22 mouse cellular contexts compared by ENCODE assay signal in the genomic region with DNA sequence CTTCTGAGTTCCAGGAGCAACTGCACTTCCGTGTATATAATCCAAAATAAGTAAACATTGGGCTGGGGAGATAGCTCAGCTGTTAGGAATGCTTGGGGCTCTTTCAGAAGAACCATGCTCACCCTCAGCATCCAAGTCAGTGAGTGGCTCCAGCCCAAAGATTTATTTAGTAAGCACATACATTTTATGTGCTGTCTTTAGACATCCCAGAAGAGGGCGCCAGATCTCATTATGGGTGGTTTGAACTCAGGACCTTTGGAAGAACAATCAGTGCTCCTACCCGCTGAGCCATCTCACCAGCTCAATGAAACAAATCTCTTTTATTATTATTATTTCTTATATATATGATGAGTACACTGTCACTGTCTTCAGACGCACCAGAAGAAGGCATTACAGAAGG. TPM values are rescaled to one million over a fixed set of nuclear protein-coding genes. Genes with fewer than 3 reads are reported as not detected.
DNase-seq lines count a peak whose midpoint lies in the region; ATAC-seq and TF ChIP-seq lines count a peak whose summit lies in the region.
"Had no signal": no experiment of that assay in that cellular context is flagged by ENCODE, and none has a peak within 500 bp of the region (broad histone marks: within the 10 kb centered on the region; RNA-seq: fewer than 3 reads in every experiment).

No protein-coding gene starts in this region.

- no peak for ATAC-seq in kidney, postnatal 0 days (replicated peaks; ENCODE audit: low FRiP score, low read depth)
- no peak for ATAC-seq in kidney, embryonic 16.5 days (ENCODE audit: low FRiP score, low TSS enrichment)
- ATAC-seq: inflammation-experienced regulatory T-cells, adult 6 months; Patski had no signal

- H3K27me3 ChIP-seq in kidney, postnatal 0 days (ENCODE audit: insufficient read depth, low read length) = no peaks in the 10 kb centered on the region
- H3K27me3 ChIP-seq in kidney, embryonic 16.5 days (ENCODE audit: insufficient read depth, low read length) = no peaks in the 10 kb centered on the region
- peaks cover 18% of the 10 kb centered on the region; the same call in 1 of the 2 replicates for H3K27me3 ChIP-seq in forebrain, embryonic 10.5 days (ENCODE audit: poor library complexity, severe bottlenecking)
- H3K27me3 ChIP-seq: Patski had no signal

- no peaks in the 10 kb centered on the region for H3K9me3 ChIP-seq in kidney, postnatal 0 days (replicated peaks; ENCODE audit: low read length)
- no peaks in the 10 kb centered on the region for H3K9me3 ChIP-seq in kidney, embryonic 16.5 days (ENCODE audit: low read length)
- no peaks in the 10 kb centered on the region for H3K9me3 ChIP-seq in forebrain, embryonic 10.5 days
- H3K9me3 ChIP-seq: embryonic facial prominence, embryonic 15.5 days; limb, embryonic 13.5 days; midbrain, embryonic 10.5 days had no signal

- DNase-seq in kidney, postnatal 0 days (ENCODE audit: low spot score) = no peak
- DNase-seq in thymus, postnatal 14 days = peak; percentile 20
- DNase-seq in thymus, postnatal 36 days = no peak
- DNase-seq in R1 (ENCODE audit: low read depth, low spot score) = peak; percentile 57
- no peak for DNase-seq in forebrain, embryonic 10.5 days (ENCODE audit: extremely low spot score, low spot score)
- no peak for DNase-seq in testis, postnatal 14 days (ENCODE audit: low spot score)
- DNase-seq: cerebellum, postnatal 10 days; embryo, embryonic 11 days; gastrocnemius, postnatal 10 days; lung, embryonic 14.5 days; lung, postnatal 4 days; right cerebral cortex, postnatal 4 days had no signal

- peak; percentile 25; the same call in 1 of the 2 replicates for TF ChIP-seq CTCF in kidney, postnatal 0 days (IDR thresholded peaks at IDR 0.05; ENCODE audit: low read depth)

- no peak overlapping the region for H3K4me3 ChIP-seq in kidney, postnatal 0 days (replicated peaks; ENCODE audit: low read depth, low read length)
- no peak overlapping the region for H3K4me3 ChIP-seq in kidney, embryonic 16.5 days (ENCODE audit: low read length)
- H3K4me3 ChIP-seq in forebrain, embryonic 10.5 days = no peak overlapping the region
- H3K4me3 ChIP-seq: embryonic facial prominence, embryonic 15.5 days; limb, embryonic 13.5 days; midbrain, embryonic 10.5 days had no signal

- no peak overlapping the region for H3K4me2 ChIP-seq in kidney, postnatal 0 days (ENCODE audit: low read length)
- H3K4me2 ChIP-seq in kidney, embryonic 16.5 days (replicated peaks; ENCODE audit: low read depth, low read length) = no peak overlapping the region
- H3K4me2 ChIP-seq: embryonic facial prominence, embryonic 15.5 days; limb, embryonic 13.5 days; lung, embryonic 14.5 days had no signal

- no peak overlapping the region for H3K27ac ChIP-seq in kidney, postnatal 0 days
- no peak overlapping the region for H3K27ac ChIP-seq in kidney, embryonic 16.5 days (ENCODE audit: low read length)
- no peak overlapping the region for H3K27ac ChIP-seq in forebrain, embryonic 10.5 days
- H3K27ac ChIP-seq: embryonic facial prominence, embryonic 15.5 days; limb, embryonic 13.5 days; midbrain, embryonic 10.5 days had no signal

- 69% methylated on average over 4 of the region's 4 CpGs for WGBS in kidney, postnatal 0 days
- 71% methylated on average over 4 of the region's 4 CpGs for WGBS in kidney, embryonic 16.5 days
- 72% methylated on average over 4 of the region's 4 CpGs for WGBS in forebrain, embryonic 10.5 days

- no peaks in the 10 kb centered on the region for H3K36me3 ChIP-seq in kidney, postnatal 0 days (ENCODE audit: insufficient read depth, low read length)
- H3K36me3 ChIP-seq in kidney, embryonic 16.5 days (ENCODE audit: insufficient read depth, low read length) = no peaks in the 10 kb centered on the region
- peaks cover 11% of the 10 kb centered on the region for H3K36me3 ChIP-seq in forebrain, embryonic 10.5 days (replicated peaks)

- H3K4me1 ChIP-seq in kidney, postnatal 0 days (replicated peaks; ENCODE audit: insufficient read depth, low read length) = no peaks in the 10 kb centered on the region
- no peaks in the 10 kb centered on the region for H3K4me1 ChIP-seq in kidney, embryonic 16.5 days (ENCODE audit: insufficient read depth, low read length)
- peaks cover 16% of the 10 kb centered on the region for H3K4me1 ChIP-seq in forebrain, embryonic 10.5 days
- H3K4me1 ChIP-seq: embryonic facial prominence, embryonic 15.5 days; limb, embryonic 13.5 days had no signal

- H3K9ac ChIP-seq in kidney, postnatal 0 days (ENCODE audit: low read depth, low read length) = no peak overlapping the region
- no peak overlapping the region for H3K9ac ChIP-seq in kidney, embryonic 16.5 days (replicated peaks; ENCODE audit: low read length)
- H3K9ac ChIP-seq: embryonic facial prominence, embryonic 15.5 days; limb, embryonic 13.5 days; lung, embryonic 14.5 days had no signal

RNA-seq across cellular contexts. Expression of gene Sds, which starts 3.2 kb away (rescaled TPM):
- not detected in 2 replicates for polyA plus RNA-seq in kidney, postnatal 0 days (2015; fragmentation: Nextera tagmentation; extraction: Ambion mirVana)
- not detected in 2 replicates for polyA plus RNA-seq in kidney, embryonic 16.5 days (2015; fragmentation: Nextera tagmentation; extraction: Ambion mirVana)
- polyA plus RNA-seq in forebrain, embryonic 10.5 days (2016; fragmentation: Nextera tagmentation; extraction: Ambion mirVana) = not detected in 2 replicates
- polyA plus RNA-seq: embryonic facial prominence, embryonic 15.5 days; forebrain, embryonic 11.5 days; heart, postnatal 0 days; hindbrain, embryonic 11.5 days; inflammation-experienced regulatory T-cells, adult 6 months; kidney, embryonic 14.5 days; limb, embryonic 13.5 days; lung, embryonic 14.5 days; midbrain, embryonic 10.5 days had no signal

RNA-seq across cellular contexts. Expression of gene Sdsl, which starts 6.9 kb away (rescaled TPM):
- polyA plus RNA-seq in kidney, postnatal 0 days (2015; fragmentation: Nextera tagmentation; extraction: Ambion mirVana) = 12.0 and 13.3 TPM in 2 replicates
- polyA plus RNA-seq in kidney, embryonic 16.5 days (2015; fragmentation: Nextera tagmentation; extraction: Ambion mirVana) = 13.3 and 15.3 TPM in 2 replicates
- polyA plus RNA-seq in forebrain, embryonic 10.5 days (2016; fragmentation: Nextera tagmentation; extraction: Ambion mirVana) = 9.3 and 10.2 TPM in 2 replicates
- polyA plus RNA-seq: inflammation-experienced regulatory T-cells, adult 6 months had no signal

RNA-seq across cellular contexts. Expression of gene Plbd2, which starts 23.9 kb away (rescaled TPM):
- 73.7 and 78.2 TPM in 2 replicates for polyA plus RNA-seq in kidney, postnatal 0 days (2015; fragmentation: Nextera tagmentation; extraction: Ambion mirVana)
- 54.9 and 57.3 TPM in 2 replicates for polyA plus RNA-seq in kidney, embryonic 16.5 days (2015; fragmentation: Nextera tagmentation; extraction: Ambion mirVana)
- 33.0 and 35.5 TPM in 2 replicates for polyA plus RNA-seq in forebrain, embryonic 10.5 days (2016; fragmentation: Nextera tagmentation; extraction: Ambion mirVana)

RNA-seq across cellular contexts. Expression of gene Slc8b1, which starts 31.4 kb away (rescaled TPM):
- 9.5 and 9.8 TPM in 2 replicates for polyA plus RNA-seq in kidney, postnatal 0 days (2015; fragmentation: Nextera tagmentation; extraction: Ambion mirVana)
- polyA plus RNA-seq in kidney, embryonic 16.5 days (2015; fragmentation: Nextera tagmentation; extraction: Ambion mirVana) = 10.1 and 14.2 TPM in 2 replicates
- 3.7 and 4.4 TPM in 2 replicates for polyA plus RNA-seq in forebrain, embryonic 10.5 days (2016; fragmentation: Nextera tagmentation; extraction: Ambion mirVana)

RNA-seq across cellular contexts. Expression of gene Lhx5, which starts 48.0 kb away (rescaled TPM):
- polyA plus RNA-seq in kidney, postnatal 0 days (2015; fragmentation: Nextera tagmentation; extraction: Ambion mirVana) = not detected in 2 replicates
- not detected in 2 replicates for polyA plus RNA-seq in kidney, embryonic 16.5 days (2015; fragmentation: Nextera tagmentation; extraction: Ambion mirVana)
- 21.3 and 24.8 TPM in 2 replicates for polyA plus RNA-seq in forebrain, embryonic 10.5 days (2016; fragmentation: Nextera tagmentation; extraction: Ambion mirVana)
- polyA plus RNA-seq: heart, postnatal 0 days; inflammation-experienced regulatory T-cells, adult 6 months; kidney, embryonic 14.5 days; limb, embryonic 13.5 days; lung, embryonic 14.5 days had no signal

Comparison
In these comparisons a context has a peak if more than half of its experiments do, and no peak if none do; other contexts are left out.
1. DNase-seq: peak in thymus, postnatal 14 days (single experiment) and R1 (single experiment); none in kidney, postnatal 0 days (single experiment), thymus, postnatal 36 days (0 of 2), forebrain, embryonic 10.5 days (single experiment) and testis, postnatal 14 days (single experiment).